Mouse (Mus musculus) bone marrow, adult 2 months (tissue): ENCODE data around the gene H2afy2. TPM values are rescaled to one million over a fixed set of nuclear protein-coding genes. Genes with fewer than 3 reads are reported as not detected.
A peak's percentile ranks its signal among the peaks of the same experiment; 100 is the strongest.

Source experiments
- H3K27ac ChIP-seq: fragments of 200-500 bp; 2 replicates; pipeline ENCODE4 v1.5.1; 2012; ENCODE audit warnings: low read depth, mild to moderate bottlenecking, control low read depth, inconsistent platforms, low read length; ENCODE audit not compliant: control insufficient read depth, poor library complexity, insufficient read depth
- H3K4me1 ChIP-seq: fragments of 200-500 bp; 2 replicates; pipeline ENCODE4 v1.6.1; 2011; ENCODE audit warnings: low read length; ENCODE audit not compliant: control insufficient read depth, insufficient read depth
- H3K4me3 ChIP-seq: fragments of 200-500 bp; replicated peaks from 2 replicates; pipeline ENCODE3; 2011; ENCODE audit warnings: mild to moderate bottlenecking, low read depth, low read length, control low read depth; ENCODE audit not compliant: control insufficient read depth
- CTCF ChIP-seq: fragments of 200-500 bp; IDR thresholded peaks from 2 replicates; pipeline ENCODE4 v1.5.1; 2011; ENCODE audit warnings: low read length, control low read depth; ENCODE audit not compliant: control insufficient read depth, insufficient read depth
- POLR2A ChIP-seq: fragments of 200-500 bp; IDR thresholded peaks from 2 replicates; pipeline ENCODE4 v1.6.1; 2011; ENCODE audit warnings: low read depth, mild to moderate bottlenecking, control low read depth, low read length, borderline replicate concordance; ENCODE audit not compliant: control insufficient read depth
- WGBS: fragments of 180-500 bp; shearing (Covaris S2); methylation state at CpG from one replicate; pipeline ENCODE4 v1.1.7; 2018; 5-methylcytosine and 5-hydroxymethylcytosine counted together
- polyA plus RNA-seq: library from polyadenylated mRNA; stranded (reverse); fragments of >200 nt; gene quantifications from 2 replicates; pipeline ENCODE4 v1.2.4, GENCODE M21; 2011; ENCODE audit warnings: low replicate concordance; ENCODE audit not compliant: missing spikeins, insufficient read depth, insufficient read length

Gene H2afy2
- polyA plus RNA-seq, 1 experiment = 3.9 TPM

- H3K4me1 ChIP-seq = peaks cover 3% of the 10 kb centered on the region; the same call in 1 of the 2 replicates
Measured at GRCm38 (mm10) chr10:61714771-61715461, 69.0 kb downstream of the H2afy2 start, which contains the start of gene Aifm2. Aifm2 (plus strand) TSS chr10:61715263.

GRCm38 (mm10) chr10:61714146-61714545, 69.8 kb downstream of the H2afy2 start:
- 70% methylated on average over 4 of the region's 4 CpGs for WGBS
- Histone ChIP-seq H3K27ac (no peak overlapping the region), H3K4me1 (peaks cover 3% of the 10 kb centered on the region; the same call in 1 of the 2 replicates), H3K4me3 (no peak overlapping the region)
- TF ChIP-seq POLR2A (no peak), CTCF (no peak)

More at GRCm38 (mm10) chr10:61714771-61715461, 69.0 kb downstream of the H2afy2 start, which contains the start of gene Aifm2:
- 15% methylated on average over 35 of the region's 36 CpGs for WGBS
- Histone ChIP-seq H3K4me3 (peak within 1 kb of the TSS; percentile 69), H3K27ac (no peak within 1 kb of the TSS)
- TF ChIP-seq CTCF (no peak), POLR2A (no peak)

- no peak overlapping the region for H3K27ac ChIP-seq
- H3K4me3 ChIP-seq = no peak overlapping the region
- TF ChIP-seq POLR2A (no peak), CTCF (no peak)
- WGBS = 85% methylated on average over 3 of the region's 3 CpGs
- H3K4me1 ChIP-seq = peaks cover 3% of the 10 kb centered on the region; the same call in 1 of the 2 replicates
Measured at GRCm38 (mm10) chr10:61713601-61714000, 70.3 kb downstream of the H2afy2 start.

- Histone ChIP-seq H3K4me3 (no peak overlapping the region), H3K27ac (no peak overlapping the region), H3K4me1 (no peaks in the 10 kb centered on the region; the same call in 1 of the 2 replicates)
- TF ChIP-seq POLR2A = no peak
- no peak for TF ChIP-seq CTCF
- 73% methylated on average over 6 of the region's 6 CpGs for WGBS
Measured at GRCm38 (mm10) chr10:61706412-61707375, 77.3 kb downstream of the H2afy2 start.

GRCm38 (mm10) chr10:61704663-61705062, 79.3 kb downstream of the H2afy2 start:
- TF ChIP-seq POLR2A = no peak
- H3K4me1 ChIP-seq = no peaks in the 10 kb centered on the region; the same call in 1 of the 2 replicates
- 76% methylated on average over 4 of the region's 4 CpGs for WGBS
- H3K4me3 ChIP-seq = no peak overlapping the region
- no peak overlapping the region for H3K27ac ChIP-seq

- Histone ChIP-seq H3K4me1 (no peaks in the 10 kb centered on the region; the same call in none of the 2 replicates), H3K27ac (no peak overlapping the region), H3K4me3 (no peak overlapping the region)
- no peak for TF ChIP-seq POLR2A
- TF ChIP-seq CTCF = no peak
- WGBS = 83% methylated on average over 2 of the region's 2 CpGs
Measured at GRCm38 (mm10) chr10:61697028-61697427, 86.9 kb downstream of the H2afy2 start.

- no peak overlapping the region; the same call in 1 of the 2 replicates for H3K27ac ChIP-seq
- TF ChIP-seq POLR2A = no peak
- TF ChIP-seq CTCF = no peak
- H3K4me1 ChIP-seq = no peaks in the 10 kb centered on the region; the same call in 1 of the 2 replicates
- 11% methylated on average over 19 of the region's 19 CpGs for WGBS
- H3K4me3 ChIP-seq = peak overlapping the region; percentile 76
Measured at GRCm38 (mm10) chr10:61696560-61696823, 87.5 kb downstream of the H2afy2 start.

- no peak for TF ChIP-seq CTCF
- no peak for TF ChIP-seq POLR2A
- Histone ChIP-seq H3K27ac (peak overlapping the region; percentile 35), H3K4me3 (peak overlapping the region; percentile 76), H3K4me1 (no peaks in the 10 kb centered on the region; the same call in 1 of the 2 replicates)
- 1% methylated on average over 109 of the region's 111 CpGs for WGBS
Measured at GRCm38 (mm10) chr10:61695703-61696559, 88.0 kb downstream of the H2afy2 start.
